In genomic region chr10:81325176-81325575, GRCm38 (mm10) we compare ENCODE assay signal across 26 mouse cellular contexts. TPM values are rescaled to one million over a fixed set of nuclear protein-coding genes. Genes with fewer than 3 reads are reported as not detected.
DNase-seq lines count a peak whose midpoint lies in the region; ATAC-seq lines count a peak whose summit lies in the region.
"Had no signal": no experiment of that assay in that cellular context is flagged by ENCODE, and none has a peak within 500 bp of the region (broad histone marks: within the 10 kb centered on the region; RNA-seq: fewer than 3 reads in every experiment).

No protein-coding gene starts in this region.

- no peak overlapping the region for H3K27ac ChIP-seq in kidney, embryonic 16.5 days (ENCODE audit: low read length)
- no peak overlapping the region for H3K27ac ChIP-seq in midbrain, embryonic 12.5 days (replicated peaks)
- no peak overlapping the region for H3K27ac ChIP-seq in midbrain, embryonic 11.5 days (ENCODE audit: low read depth, low read length)
- no peak overlapping the region for H3K27ac ChIP-seq in forebrain, embryonic 10.5 days
- H3K27ac ChIP-seq: heart, embryonic 10.5 days; hindbrain, embryonic 14.5 days; hindbrain, postnatal 0 days had no signal

- H3K4me1 ChIP-seq in kidney, embryonic 16.5 days (ENCODE audit: insufficient read depth, low read length) = peaks cover 36% of the 10 kb centered on the region
- H3K4me1 ChIP-seq in midbrain, embryonic 12.5 days = peaks cover 11% of the 10 kb centered on the region
- peaks cover 8% of the 10 kb centered on the region for H3K4me1 ChIP-seq in midbrain, embryonic 11.5 days (ENCODE audit: control insufficient read depth, insufficient read depth, low read length)
- H3K4me1 ChIP-seq in forebrain, embryonic 10.5 days = peaks cover 42% of the 10 kb centered on the region

- ATAC-seq in kidney, embryonic 16.5 days (ENCODE audit: low FRiP score, low TSS enrichment) = no peak
- ATAC-seq in midbrain, embryonic 12.5 days (ENCODE audit: low FRiP score, low read depth) = no peak
- no peak for ATAC-seq in midbrain, embryonic 11.5 days (ENCODE audit: low FRiP score)
- ATAC-seq: CD4-positive, CD25-positive, alpha-beta regulatory T cell, adult 4 months; forebrain, embryonic 14.5 days; forebrain, postnatal 0 days; hindbrain, postnatal 0 days; inflammation-experienced regulatory T-cells, adult 6 months; intestine, embryonic 16.5 days; Patski had no signal

- 89% methylated on average over 21 of the region's 21 CpGs for WGBS in kidney, embryonic 16.5 days
- 92% methylated on average over 21 of the region's 21 CpGs for WGBS in midbrain, embryonic 12.5 days
- 94% methylated on average over 21 of the region's 21 CpGs for WGBS in midbrain, embryonic 11.5 days
- 98% methylated on average over 21 of the region's 21 CpGs for WGBS in forebrain, embryonic 10.5 days

- no peak overlapping the region for H3K4me2 ChIP-seq in kidney, embryonic 16.5 days (replicated peaks; ENCODE audit: low read depth, low read length)
- no peak overlapping the region for H3K4me2 ChIP-seq in midbrain, embryonic 12.5 days (replicated peaks)
- H3K4me2 ChIP-seq in midbrain, embryonic 11.5 days = no peak overlapping the region
- H3K4me2 ChIP-seq: heart, embryonic 13.5 days; hindbrain, embryonic 14.5 days had no signal

- H3K4me3 ChIP-seq in kidney, embryonic 16.5 days (ENCODE audit: low read length) = no peak overlapping the region
- 0 out of 2 replicates have a peak overlapping the region, but pooled peaks have one; percentile 3 for H3K4me3 ChIP-seq in midbrain, embryonic 12.5 days
- no peak overlapping the region for H3K4me3 ChIP-seq in midbrain, embryonic 11.5 days (ENCODE audit: low read depth, low read length)
- H3K4me3 ChIP-seq in forebrain, embryonic 10.5 days = no peak overlapping the region
- H3K4me3 ChIP-seq: gastrocnemius, adult 2 months; heart, adult 2 months; heart, embryonic 10.5 days; heart, embryonic 13.5 days had no signal

- H3K27me3 ChIP-seq in kidney, embryonic 16.5 days (ENCODE audit: insufficient read depth, low read length) = no peaks in the 10 kb centered on the region
- H3K27me3 ChIP-seq in midbrain, embryonic 12.5 days = no peaks in the 10 kb centered on the region; the same call in 1 of the 2 replicates
- H3K27me3 ChIP-seq in midbrain, embryonic 11.5 days (ENCODE audit: control insufficient read depth, insufficient read depth, low read length) = no peaks in the 10 kb centered on the region
- H3K27me3 ChIP-seq in forebrain, embryonic 10.5 days (ENCODE audit: poor library complexity, severe bottlenecking) = peaks cover 5% of the 10 kb centered on the region
- H3K27me3 ChIP-seq: heart, embryonic 13.5 days; Patski had no signal

- DNase-seq in cerebellum, adult 9-10 months = peak; percentile 24
- DNase-seq in cerebellum, postnatal 36 days = no peak
- DNase-seq in kidney, adult 9 months = peak; percentile 13
- DNase-seq in midbrain, embryonic 11.5 days (ENCODE audit: low spot score, missing footprints) = no peak
- no peak for DNase-seq in forebrain, embryonic 10.5 days (ENCODE audit: extremely low spot score, low spot score)
- DNase-seq: adrenal gland, postnatal 14 days; cerebellum, postnatal 10 days; forebrain, postnatal 0 days; gastrocnemius, adult 2 months; gastrocnemius, postnatal 25 days; heart, adult 2 months; heart, postnatal 14 days; kidney, adult 18-20 months had no signal

- no peak overlapping the region for H3K9ac ChIP-seq in kidney, embryonic 16.5 days (replicated peaks; ENCODE audit: low read length)
- no peak overlapping the region for H3K9ac ChIP-seq in midbrain, embryonic 12.5 days (replicated peaks)
- H3K9ac ChIP-seq in midbrain, embryonic 11.5 days (ENCODE audit: low read length) = no peak overlapping the region
- H3K9ac ChIP-seq: forebrain, postnatal 0 days; heart, embryonic 13.5 days; hindbrain, embryonic 14.5 days had no signal

- no peaks in the 10 kb centered on the region for H3K9me3 ChIP-seq in kidney, embryonic 16.5 days (ENCODE audit: low read length)
- H3K9me3 ChIP-seq in midbrain, embryonic 12.5 days = no peaks in the 10 kb centered on the region
- H3K9me3 ChIP-seq in midbrain, embryonic 11.5 days (ENCODE audit: control insufficient read depth, low read length) = no peaks in the 10 kb centered on the region
- H3K9me3 ChIP-seq in forebrain, embryonic 10.5 days = no peaks in the 10 kb centered on the region
- H3K9me3 ChIP-seq: heart, embryonic 10.5 days; heart, embryonic 13.5 days had no signal

- H3K36me3 ChIP-seq in kidney, embryonic 16.5 days (ENCODE audit: insufficient read depth, low read length) = peaks cover 51% of the 10 kb centered on the region
- H3K36me3 ChIP-seq in midbrain, embryonic 12.5 days = peaks cover 53% of the 10 kb centered on the region
- peaks cover 42% of the 10 kb centered on the region for H3K36me3 ChIP-seq in midbrain, embryonic 11.5 days (ENCODE audit: control insufficient read depth, insufficient read depth, low read length)
- peaks cover 67% of the 10 kb centered on the region for H3K36me3 ChIP-seq in forebrain, embryonic 10.5 days (replicated peaks)

RNA-seq across cellular contexts. Expression of gene Tbxa2r, which starts 3.4 kb away (rescaled TPM):
- polyA plus RNA-seq in kidney, embryonic 16.5 days (2015; fragmentation: Nextera tagmentation; extraction: Ambion mirVana) = 19.7 and 20.2 TPM in 2 replicates
- 3.7 and 4.4 TPM in 2 replicates for polyA plus RNA-seq in midbrain, embryonic 12.5 days (2016; fragmentation: Nextera tagmentation; extraction: Ambion mirVana)
- 2.4 and 2.6 TPM in 2 replicates for polyA plus RNA-seq in midbrain, embryonic 11.5 days (2014; fragmentation: Nextera tagmentation; extraction: Ambion mirVana)
- polyA plus RNA-seq in forebrain, embryonic 10.5 days (2016; fragmentation: Nextera tagmentation; extraction: Ambion mirVana) = 2.4 and 3.0 TPM in 2 replicates
- polyA plus RNA-seq: Patski had no signal

RNA-seq across cellular contexts. Expression of gene Cactin, which starts 4.3 kb away (rescaled TPM):
- polyA plus RNA-seq in kidney, embryonic 16.5 days (2015; fragmentation: Nextera tagmentation; extraction: Ambion mirVana) = 42.3 and 43.2 TPM in 2 replicates
- 58.8 and 60.5 TPM in 2 replicates for polyA plus RNA-seq in midbrain, embryonic 12.5 days (2016; fragmentation: Nextera tagmentation; extraction: Ambion mirVana)
- 31.9 and 36.8 TPM in 2 replicates for polyA plus RNA-seq in midbrain, embryonic 11.5 days (2014; fragmentation: Nextera tagmentation; extraction: Ambion mirVana)
- 56.0 and 56.7 TPM in 2 replicates for polyA plus RNA-seq in forebrain, embryonic 10.5 days (2016; fragmentation: Nextera tagmentation; extraction: Ambion mirVana)

RNA-seq across cellular contexts. Expression of gene Gipc3, which starts 17.9 kb away (rescaled TPM):
- polyA plus RNA-seq in kidney, embryonic 16.5 days (2015; fragmentation: Nextera tagmentation; extraction: Ambion mirVana) = 0.09 TPM in 2 replicates
- not detected in 2 replicates for polyA plus RNA-seq in midbrain, embryonic 12.5 days (2016; fragmentation: Nextera tagmentation; extraction: Ambion mirVana)
- 0.04 TPM in 1 of 2 replicates, not detected in the other for polyA plus RNA-seq in midbrain, embryonic 11.5 days (2014; fragmentation: Nextera tagmentation; extraction: Ambion mirVana)
- not detected in 2 replicates for polyA plus RNA-seq in forebrain, embryonic 10.5 days (2016; fragmentation: Nextera tagmentation; extraction: Ambion mirVana)
- polyA plus RNA-seq: embryonic facial prominence, embryonic 11.5 days; forebrain, embryonic 11.5 days; forebrain, embryonic 14.5 days; forebrain, postnatal 0 days; heart, embryonic 10.5 days; heart, embryonic 13.5 days; hindbrain, embryonic 14.5 days; hindbrain, postnatal 0 days had no signal

RNA-seq across cellular contexts. Expression of gene Hmg20b, which starts 25.1 kb away (rescaled TPM):
- polyA plus RNA-seq in kidney, embryonic 16.5 days (2015; fragmentation: Nextera tagmentation; extraction: Ambion mirVana) = 90.6 and 94.5 TPM in 2 replicates
- polyA plus RNA-seq in midbrain, embryonic 12.5 days (2016; fragmentation: Nextera tagmentation; extraction: Ambion mirVana) = 90.8 and 97.9 TPM in 2 replicates
- 89.1 and 97.7 TPM in 2 replicates for polyA plus RNA-seq in midbrain, embryonic 11.5 days (2014; fragmentation: Nextera tagmentation; extraction: Ambion mirVana)
- 101 and 108 TPM in 2 replicates for polyA plus RNA-seq in forebrain, embryonic 10.5 days (2016; fragmentation: Nextera tagmentation; extraction: Ambion mirVana)

RNA-seq across cellular contexts. Expression of gene Mfsd12, which starts 32.1 kb away (rescaled TPM):
- polyA plus RNA-seq in kidney, embryonic 16.5 days (2015; fragmentation: Nextera tagmentation; extraction: Ambion mirVana) = 9.8 and 12.5 TPM in 2 replicates
- 12.0 and 13.7 TPM in 2 replicates for polyA plus RNA-seq in midbrain, embryonic 12.5 days (2016; fragmentation: Nextera tagmentation; extraction: Ambion mirVana)
- polyA plus RNA-seq in midbrain, embryonic 11.5 days (2014; fragmentation: Nextera tagmentation; extraction: Ambion mirVana) = 2.8 and 4.4 TPM in 2 replicates
- 6.7 and 7.5 TPM in 2 replicates for polyA plus RNA-seq in forebrain, embryonic 10.5 days (2016; fragmentation: Nextera tagmentation; extraction: Ambion mirVana)

Comparison
In these comparisons a context has a peak if more than half of its experiments do, and no peak if none do; other contexts are left out.
1. DNase-seq: peak in cerebellum, adult 9-10 months (single experiment) and kidney, adult 9 months (single experiment); none in cerebellum, postnatal 36 days (0 of 2), midbrain, embryonic 11.5 days (single experiment) and forebrain, embryonic 10.5 days (single experiment).